Mouse (Mus musculus) lung, postnatal 36 days (tissue): ENCODE data around the gene Catsperd.
A peak's percentile ranks its signal among the peaks of the same experiment; 100 is the strongest.

Source experiments
- DNase-seq: peaks from one replicate; pipeline ENCODE4 v3.0.0; 2022; ENCODE audit warnings: mixed read lengths

Gene Catsperd

DNA sequence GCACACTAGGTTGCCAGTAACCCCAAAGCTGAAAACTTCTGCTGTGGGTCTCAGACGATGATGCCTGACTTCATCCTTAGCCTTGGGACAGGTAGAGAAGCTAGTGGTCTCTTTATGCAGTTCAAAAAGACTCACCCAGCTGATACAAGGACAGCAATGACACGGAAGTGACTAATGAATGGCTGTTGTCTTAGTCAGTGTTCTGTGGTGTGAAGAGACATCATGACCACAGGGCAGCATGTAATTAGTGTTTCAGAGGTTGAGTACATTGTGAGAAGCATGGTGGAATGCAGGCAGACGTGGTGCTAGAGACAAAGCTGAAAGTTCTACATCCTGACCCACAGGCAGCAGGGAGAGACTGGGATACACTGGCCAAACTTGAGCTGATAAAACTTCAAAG is 39.6 kb downstream of the Catsperd start:
- DNase-seq = no peak

GRCm38 (mm10) chr17:56668384-56669144 is 40.6 kb downstream of the Catsperd start:
- DNase-seq = peak; percentile 83

- no peak for DNase-seq
These were observed 41.8 kb downstream of the Catsperd start for GRCm38 (mm10) chr17:56669766-56670165.

GRCm38 (mm10) chr17:56672941-56673646 is 45.2 kb downstream of the Catsperd start, which contains the start of gene Ranbp3:
Gene Ranbp3, plus strand, starts transcription at chr17:56673294.
- DNase-seq = peak; percentile 99

DNA sequence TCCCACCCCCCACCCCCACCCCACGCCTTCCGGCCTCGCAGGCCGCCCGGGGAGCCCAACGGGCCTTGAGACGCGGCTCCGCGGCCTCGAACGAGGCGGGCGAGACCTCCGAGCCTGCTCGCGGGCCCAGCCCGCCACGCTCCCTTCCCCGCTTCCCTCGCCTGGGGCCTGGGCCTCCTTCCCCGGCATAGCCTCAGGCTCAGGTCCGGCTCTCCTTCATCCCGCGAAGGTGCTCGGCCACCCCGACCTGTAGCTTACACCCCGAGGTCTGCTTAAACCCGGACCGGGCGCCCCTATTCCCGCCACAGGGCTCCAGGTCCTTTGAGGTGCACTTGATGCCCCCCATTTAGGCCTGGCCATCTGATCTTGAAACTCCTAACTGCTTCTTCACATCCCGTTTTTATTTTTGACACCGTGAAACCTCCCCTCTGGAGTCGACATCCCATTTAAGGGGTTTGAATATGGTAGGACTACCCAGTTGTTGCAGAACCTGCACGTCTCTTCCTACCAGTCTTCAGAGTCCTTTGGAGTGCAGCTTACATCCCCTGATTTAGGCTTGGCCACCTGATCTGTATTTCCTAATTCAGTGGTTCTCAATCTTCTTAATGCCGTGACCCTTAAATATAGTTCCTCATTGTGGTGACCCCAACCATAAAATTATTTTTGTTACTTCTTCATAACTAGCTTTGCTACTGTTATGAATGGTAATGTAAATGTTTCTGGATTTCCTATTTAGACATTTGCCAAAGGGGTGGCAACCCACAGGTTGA is 45.9 kb downstream of the Catsperd start:
- peak; percentile 2 for DNase-seq

DNA sequence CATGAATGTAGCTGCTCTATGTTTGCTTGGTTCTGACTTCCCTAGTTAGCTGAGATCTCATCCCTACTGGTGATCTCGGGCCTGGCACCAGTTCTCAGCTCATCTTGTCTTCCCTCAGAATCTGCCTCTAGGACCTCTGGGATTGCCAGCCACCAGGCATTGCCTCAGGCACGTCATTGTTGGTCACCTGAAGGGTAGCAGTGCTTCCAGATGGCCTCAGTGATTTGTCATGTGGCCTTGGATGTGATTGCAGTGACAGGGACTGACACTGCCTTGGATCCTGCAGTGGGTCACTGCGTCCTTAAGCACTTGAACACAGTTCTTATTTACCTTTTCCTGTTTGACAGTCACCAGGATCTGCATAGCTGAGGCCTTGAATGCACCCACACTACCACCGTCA is 53.8 kb downstream of the Catsperd start:
- no peak for DNase-seq

DNA sequence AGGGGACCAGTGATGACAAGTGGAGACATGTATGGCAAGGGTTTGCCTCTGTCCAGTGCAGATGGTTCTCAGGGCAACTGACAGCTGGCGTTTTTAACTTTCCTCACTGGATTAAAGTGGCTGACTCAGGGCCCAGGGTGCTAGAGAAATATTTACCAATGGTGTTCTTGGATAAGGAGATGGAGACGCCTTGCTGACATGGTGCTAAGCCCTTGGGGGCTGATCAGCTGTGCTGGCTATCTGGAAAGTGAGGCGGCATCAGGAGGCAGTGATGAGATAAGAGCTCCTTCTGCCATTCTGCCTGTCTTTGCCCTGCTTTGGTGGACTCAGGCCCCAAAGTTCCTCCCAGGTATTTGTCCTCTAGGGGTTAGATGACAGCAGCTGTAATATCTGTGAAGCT is 54.9 kb downstream of the Catsperd start:
- no peak for DNase-seq

DNA sequence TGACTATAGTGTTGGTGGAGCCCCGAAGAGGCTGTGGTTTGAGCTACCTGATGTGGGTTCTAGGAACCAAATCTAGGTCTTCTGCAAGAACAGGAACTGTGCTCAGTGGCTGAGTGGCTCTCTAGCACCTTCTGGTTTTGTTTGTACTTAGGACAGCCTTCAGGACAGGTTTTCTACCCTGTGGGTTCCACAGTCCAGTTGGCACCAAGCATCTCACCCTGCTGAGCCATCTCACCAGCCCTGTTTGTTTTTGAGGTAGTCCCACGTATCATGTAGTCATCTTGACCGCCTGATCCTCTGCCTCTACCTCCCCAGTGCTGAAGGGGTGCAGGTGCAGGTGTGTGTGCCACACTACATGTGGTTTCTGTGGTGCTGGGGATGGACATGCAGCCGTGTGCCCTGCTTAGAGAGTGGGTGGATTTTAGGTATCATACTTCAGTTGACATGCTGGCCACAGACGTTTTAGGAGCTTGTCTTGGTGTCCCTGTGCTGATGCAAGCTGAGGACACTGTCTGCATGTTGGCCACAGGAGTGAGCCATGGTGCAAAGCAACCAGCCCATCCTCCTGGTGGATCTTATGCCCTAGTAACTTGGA is 55.7 kb downstream of the Catsperd start:
- DNase-seq = no peak

DNA sequence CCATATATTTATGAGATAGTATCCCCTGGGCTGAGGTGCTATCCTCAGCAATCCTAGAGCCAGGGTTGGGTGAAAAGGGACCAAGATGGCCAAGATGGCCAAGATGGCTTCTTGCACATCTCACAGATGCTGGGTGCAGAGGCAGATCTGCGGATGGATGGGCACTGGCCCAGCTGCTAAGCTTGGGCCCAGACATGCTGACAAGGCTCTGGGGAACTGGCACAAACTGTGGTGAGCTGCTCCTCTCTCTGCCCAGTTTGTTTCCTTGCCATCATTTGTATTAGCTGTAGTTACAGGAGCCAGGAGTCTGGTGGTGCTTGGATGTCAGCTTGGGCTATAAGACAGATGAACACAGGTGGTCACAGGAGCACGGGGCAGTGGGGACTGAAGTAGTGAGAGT is 56.7 kb downstream of the Catsperd start:
- no peak for DNase-seq

DNA sequence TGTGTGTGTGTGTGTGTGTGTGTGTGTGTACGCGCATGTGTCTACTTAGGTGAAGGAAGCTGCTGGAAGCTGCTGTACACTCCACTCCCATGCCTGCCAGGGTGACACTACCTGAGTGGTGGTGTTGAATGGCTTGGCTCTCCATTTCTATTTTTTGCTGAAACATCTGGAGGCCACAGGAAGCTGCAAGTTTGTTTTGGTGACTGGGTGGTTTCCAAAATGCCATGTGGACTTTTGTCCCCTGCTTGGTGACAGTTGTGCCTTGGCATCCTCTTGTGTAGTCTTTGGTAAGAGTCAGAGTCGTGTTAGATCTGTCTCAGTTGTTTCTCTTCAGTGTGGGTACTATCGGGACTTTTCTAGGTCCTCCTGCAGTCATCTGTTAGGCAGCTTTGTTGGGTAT is 58.9 kb downstream of the Catsperd start:
- DNase-seq = no peak

DNA sequence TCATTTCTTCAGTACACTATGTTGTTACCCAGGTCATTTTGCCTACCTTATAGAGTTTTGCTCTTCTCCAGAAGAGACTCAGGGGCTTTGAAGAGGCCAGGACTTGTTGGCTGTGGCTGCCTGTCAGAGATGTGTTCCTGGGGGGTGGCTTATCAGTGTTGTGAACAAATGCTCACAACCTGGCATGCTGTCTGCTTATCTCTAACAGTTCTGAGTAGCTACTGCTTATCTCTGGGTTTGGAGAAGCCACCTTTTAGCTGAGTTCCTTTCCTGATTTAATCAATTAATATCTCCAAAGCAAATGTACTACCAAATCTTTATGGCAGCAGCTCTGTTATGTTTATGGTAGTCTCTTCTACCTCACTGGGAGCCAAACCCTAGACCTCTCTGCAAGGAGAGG is 60.1 kb downstream of the Catsperd start:
- DNase-seq = no peak

DNA sequence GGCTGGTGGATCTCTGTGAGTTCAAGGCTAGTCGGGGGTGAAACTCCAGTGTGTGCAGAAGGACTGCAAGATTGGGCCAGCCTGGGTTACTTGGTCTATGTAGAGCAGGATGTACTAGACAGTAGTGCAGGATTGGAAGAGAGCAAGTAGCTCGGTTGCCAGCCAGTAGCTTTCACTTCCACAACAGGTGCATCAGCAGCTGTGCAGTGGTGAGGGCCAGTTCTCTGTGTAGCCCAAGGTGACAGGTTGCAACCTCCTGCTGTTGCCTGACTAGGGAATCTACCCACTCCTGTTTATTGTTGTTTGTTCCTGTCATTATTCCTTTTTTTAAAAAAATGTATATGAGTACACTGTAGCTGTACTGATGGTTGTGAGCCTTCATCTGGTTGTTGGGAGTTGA is 60.7 kb downstream of the Catsperd start:
- no peak for DNase-seq

GRCm38 (mm10) chr17:56693395-56693794 is 65.5 kb downstream of the Catsperd start:
- DNase-seq = no peak

- DNase-seq = peak; percentile 48
These were observed 65.9 kb downstream of the Catsperd start for GRCm38 (mm10) chr17:56693851-56694310.

- no peak for DNase-seq
These were observed 72.5 kb downstream of the Catsperd start for GRCm38 (mm10) chr17:56700451-56700850.

DNA sequence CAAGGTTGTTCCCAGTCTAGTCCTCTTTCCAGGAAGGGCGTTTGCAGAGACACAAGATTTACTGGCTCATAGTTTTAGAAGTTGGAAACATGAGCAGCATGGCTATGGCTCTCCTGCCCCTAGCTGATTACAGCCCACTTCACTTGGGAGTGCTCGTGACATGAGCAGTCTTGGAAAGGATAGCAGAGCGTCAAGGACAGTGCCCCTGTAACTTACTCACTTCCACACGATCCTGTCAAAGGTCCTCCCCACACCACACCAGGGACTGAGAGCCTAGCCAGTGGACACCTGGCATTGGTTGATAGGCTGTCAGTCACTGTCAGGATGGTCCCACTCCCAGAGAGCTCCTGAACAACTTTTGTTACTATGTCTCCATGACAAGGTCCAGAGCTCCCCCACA is 75.1 kb downstream of the Catsperd start:
- DNase-seq = no peak

- no peak for DNase-seq
These were observed 78.6 kb downstream of the Catsperd start for GRCm38 (mm10) chr17:56706515-56706914.

- DNase-seq = no peak
These were observed 80.7 kb downstream of the Catsperd start for GRCm38 (mm10) chr17:56708692-56709091.

- DNase-seq = no peak
These were observed 81.8 kb downstream of the Catsperd start for GRCm38 (mm10) chr17:56709708-56710107.
